Mouse (Mus musculus) gastrocnemius, postnatal 14 days (tissue): Measurements from ENCODE around the gene Coro2b. TPM values are rescaled to one million over a fixed set of nuclear protein-coding genes. Genes with fewer than 3 reads are reported as not detected.

Experiments
- DNase-seq: peaks from one replicate; pipeline ENCODE4 v3.0.0; 2021; ENCODE audit warnings: mixed read lengths
- intact Hi-C: fragments of 180-260 bp; cut with DNase I; formaldehyde crosslinking; loops from one replicate; pipeline ENCODE4 v1.15.1; 2025; ENCODE audit warnings: low total_unique reads
- total RNA-seq, 2 experiments: library from RNA; stranded (reverse); gene quantifications; 2 replicates each; pipeline ENCODE4 v1.2.3; 2021

Gene Coro2b
- total RNA-seq, 2 experiments from 2014 or later: 8.2 to 11.4 TPM

DNA sequence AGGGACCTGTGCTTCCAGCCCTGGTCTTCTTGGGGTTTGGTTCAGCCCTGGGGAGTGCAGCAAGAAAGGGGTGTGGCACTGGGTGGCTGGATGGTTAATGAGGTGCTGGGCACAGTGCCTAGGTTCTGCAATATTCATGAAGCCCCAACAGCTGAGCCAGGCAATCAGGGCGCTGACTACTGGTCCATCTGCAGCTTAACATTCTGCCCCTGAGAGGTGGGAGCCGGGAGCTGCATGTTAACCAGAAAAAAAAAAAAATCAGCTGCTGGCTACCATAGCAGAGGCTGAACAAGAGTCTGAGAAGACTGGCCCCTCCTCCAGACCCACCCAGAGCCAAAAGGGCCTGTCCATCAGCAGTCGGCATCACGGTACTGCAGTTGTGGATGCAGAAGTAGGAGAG lies 52.7 kb downstream of the Coro2b start:
- DNase-seq: no peak
- intact Hi-C loops: no loop called here

DNA sequence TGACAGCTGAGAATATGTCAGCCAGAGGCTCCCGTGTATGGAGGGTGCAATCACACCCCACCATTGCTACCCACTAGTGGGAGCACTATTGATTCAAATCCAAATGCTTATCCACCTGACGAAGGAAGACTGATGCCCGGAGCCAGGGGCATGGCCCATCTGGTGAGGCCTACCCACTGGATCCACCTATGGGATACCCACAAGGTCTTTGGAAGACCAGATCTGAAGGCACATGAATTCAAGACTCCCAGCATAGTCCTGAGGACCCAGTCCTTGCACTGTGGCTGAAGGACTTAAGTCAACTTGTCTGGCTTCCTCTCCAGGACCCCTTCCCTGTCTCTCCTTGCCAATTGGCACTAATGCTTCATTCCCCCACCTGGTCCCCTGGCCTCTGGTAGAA lies 54.1 kb downstream of the Coro2b start:
- intact Hi-C loops: no loop called here
- no peak for DNase-seq

DNA sequence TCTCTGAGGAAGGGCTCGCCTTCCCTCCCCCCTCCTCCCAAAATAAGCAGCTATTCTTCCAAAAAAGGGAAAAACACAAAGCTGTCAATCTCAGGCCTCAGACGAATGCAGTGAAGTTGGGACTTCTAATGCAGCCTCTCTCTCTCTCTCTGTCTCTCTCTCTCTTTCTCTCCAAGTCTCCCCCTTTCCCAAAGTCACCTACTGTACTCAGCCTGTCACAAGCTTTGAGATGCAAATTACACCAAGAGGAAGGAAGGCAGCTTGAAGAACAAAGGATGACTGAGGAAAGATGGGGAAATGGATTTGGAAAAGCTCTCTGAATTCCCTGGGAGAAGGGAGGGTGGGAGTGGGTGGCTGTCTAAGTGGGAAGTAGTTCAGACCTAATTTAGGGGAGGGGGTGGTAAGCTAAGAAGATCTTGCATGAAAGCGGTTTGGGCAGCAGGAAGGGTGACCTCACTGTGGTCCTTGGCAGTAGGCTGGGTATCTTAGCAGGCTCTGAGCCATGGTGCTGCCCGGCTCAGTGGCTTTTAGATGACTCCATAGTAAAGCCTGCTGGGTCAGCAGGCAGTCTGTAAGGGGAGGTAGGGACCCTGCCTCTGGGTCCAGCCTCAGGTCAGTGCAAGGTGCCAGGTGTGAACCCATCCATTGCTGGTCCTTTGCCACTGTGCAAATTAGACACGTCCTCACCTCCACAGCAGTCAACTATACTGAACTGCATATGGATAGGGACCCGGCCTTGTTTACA lies 55.8 kb downstream of the Coro2b start:
- DNase-seq: no peak

DNA sequence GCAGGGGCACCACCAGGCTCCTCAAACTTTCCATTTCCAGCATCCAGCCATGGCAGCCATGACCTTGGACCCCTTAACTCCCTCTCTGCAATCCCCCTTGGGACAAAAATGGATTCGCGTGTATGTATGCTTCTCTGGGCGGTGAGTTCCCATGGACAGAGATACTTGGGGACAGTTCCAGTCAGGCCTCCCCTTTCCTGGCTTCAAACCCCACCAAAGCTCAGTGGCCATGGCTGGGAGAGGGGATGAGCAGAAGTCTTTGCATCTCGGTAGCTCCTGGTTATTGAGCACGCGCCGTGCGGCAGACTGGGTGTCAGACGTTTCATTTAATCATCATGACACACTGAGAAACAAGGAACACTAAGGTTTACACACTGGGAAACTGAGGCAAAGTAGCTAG lies 56.7 kb downstream of the Coro2b start:
- DNase-seq: no peak
- intact Hi-C loops: no loop called here

More for the DNA sequence above, 55.8 kb downstream of the Coro2b start:
- intact Hi-C loops: no loop called here

DNA sequence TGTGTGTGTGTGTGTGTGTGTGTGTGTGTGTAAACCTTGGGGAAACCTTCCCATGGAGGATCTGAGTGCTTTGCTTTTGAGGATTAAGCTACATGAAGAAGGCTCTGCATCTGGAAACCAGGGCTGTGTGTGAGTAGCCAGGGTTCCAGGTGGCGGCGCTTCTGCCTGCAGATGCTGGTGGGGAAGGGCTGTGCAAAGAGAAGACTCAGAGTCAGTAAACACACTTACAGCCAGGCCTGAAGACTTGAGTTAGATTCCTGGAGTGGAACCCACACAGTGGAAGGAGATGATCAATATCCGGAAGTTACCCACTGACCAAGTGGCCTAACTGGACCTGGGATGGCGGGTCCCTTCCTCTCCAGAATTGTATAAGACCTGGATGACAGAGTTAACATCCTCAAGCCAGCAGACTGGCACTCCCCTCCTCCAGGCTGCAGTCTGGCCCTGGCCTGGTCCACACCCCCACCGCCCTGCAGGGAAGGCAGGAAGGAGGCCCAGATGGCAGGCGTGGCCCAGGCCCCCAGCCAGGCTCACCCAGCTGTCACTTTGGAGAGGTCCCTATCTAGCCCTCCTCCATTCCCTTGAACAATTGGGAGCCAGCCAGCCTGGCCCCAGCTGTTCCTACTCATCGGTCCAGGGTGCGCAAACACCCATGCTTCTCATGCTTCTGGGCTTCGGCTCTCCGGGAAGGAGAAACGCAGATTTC lies 59.9 kb downstream of the Coro2b start:
- intact Hi-C loops: no loop called here
- peak; percentile 92 for DNase-seq

DNA sequence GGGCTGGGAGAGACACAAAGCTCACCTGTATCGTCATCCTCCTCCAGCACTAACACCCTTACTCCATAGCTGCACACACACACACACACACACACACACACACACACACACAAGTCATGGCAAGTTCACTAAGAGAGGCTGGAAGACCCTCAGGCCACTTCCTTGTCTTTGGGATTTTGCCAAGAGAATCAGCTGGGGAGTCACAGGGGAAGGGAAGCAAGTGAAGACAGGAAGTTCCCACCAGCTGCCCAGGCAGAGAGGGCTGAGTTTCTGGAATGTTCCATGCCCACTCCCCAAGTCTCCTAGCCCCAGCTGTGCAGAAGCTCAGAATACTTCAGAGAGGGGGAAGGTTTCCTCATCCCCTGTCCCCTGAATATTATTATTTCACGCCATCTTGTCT lies 62.6 kb downstream of the Coro2b start:
- no peak for DNase-seq
- intact Hi-C loops: loop anchor here (5.0 kb wide), 1 partner anchor 187 kb away; no protein-coding TSS in a partner anchor

DNA sequence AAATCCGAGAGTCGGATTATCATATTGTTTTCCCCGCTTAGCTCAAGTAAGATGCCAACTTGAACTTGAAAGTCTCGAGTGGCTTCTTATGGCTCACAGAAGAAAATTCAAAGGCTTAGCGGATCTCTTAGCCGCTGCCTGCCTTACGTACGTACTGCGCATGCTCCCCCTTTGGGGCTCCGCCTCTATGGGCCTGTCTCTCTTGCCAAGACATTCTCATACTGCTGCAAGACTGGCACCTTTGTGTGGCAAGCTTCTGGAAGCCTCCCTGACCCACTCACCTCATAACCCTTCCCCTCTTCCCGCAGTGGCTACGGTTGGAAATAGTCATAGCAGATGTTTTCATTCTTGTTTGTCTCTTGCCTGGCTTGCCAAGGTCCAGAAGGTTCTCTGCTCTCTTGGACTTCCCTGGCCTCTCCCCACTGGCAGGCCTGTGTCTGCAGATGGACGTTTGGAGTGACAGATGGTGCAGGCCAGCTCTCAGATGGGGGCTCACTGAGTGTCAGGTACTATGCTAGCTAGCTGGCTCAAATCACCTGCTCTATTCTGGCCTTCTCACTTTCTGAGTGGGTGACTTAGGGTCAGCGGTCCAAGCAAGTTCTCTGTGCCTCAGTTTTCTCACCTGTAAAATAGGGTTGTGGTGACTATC lies 65.2 kb downstream of the Coro2b start:
- DNase-seq: no peak
- intact Hi-C loops: loop anchor here (2.0 to 5.0 kb wide), 2 partner anchors 79 to 184 kb away; no protein-coding TSS in a partner anchor

DNA sequence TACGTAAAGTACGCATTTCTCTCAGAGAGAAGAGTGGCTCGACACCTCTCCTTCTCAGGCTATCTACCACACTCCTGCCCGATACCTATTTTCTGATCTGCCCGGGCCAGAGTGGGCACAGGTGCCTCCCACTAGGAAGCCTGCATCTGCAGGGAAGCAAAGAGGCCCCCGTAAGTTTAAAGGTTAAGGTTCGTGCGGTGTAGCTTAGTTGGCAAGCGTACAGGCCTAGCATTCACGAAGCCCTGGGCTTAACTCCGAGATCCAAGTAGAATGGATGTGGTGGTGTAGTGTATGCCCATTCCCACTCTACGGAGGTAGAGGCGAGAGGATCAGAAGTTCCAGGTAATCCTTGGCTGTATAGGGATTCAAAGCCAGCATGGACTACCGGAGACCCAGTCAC lies 65.8 kb downstream of the Coro2b start:
- DNase-seq: no peak
- intact Hi-C loops: loop anchor here (2.0 to 5.0 kb wide), 2 partner anchors 80 to 184 kb away; no protein-coding TSS in a partner anchor

DNA sequence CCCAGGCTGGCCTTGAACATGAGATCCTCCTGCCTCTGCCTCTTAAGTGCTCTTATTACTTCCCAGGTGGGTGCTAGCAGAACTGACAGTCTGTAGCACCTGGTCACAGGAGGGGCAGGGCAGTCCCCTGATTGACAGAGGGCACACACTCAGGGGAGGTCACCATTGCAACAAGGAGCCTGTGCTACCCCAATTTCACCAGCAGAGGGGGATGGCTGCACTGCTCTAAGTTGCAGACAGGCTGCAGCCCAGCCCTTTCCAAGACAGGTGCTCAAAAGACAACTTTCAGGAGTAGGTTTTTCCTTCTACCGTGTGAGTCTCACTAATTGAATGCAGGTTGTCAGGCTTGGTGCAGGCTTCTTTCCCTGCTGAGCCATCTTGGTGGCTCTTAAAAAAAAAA lies 66.4 kb downstream of the Coro2b start:
- intact Hi-C loops: loop anchor here (2.0 to 5.0 kb wide), 2 partner anchors 80 to 183 kb away; no protein-coding TSS in a partner anchor

DNA sequence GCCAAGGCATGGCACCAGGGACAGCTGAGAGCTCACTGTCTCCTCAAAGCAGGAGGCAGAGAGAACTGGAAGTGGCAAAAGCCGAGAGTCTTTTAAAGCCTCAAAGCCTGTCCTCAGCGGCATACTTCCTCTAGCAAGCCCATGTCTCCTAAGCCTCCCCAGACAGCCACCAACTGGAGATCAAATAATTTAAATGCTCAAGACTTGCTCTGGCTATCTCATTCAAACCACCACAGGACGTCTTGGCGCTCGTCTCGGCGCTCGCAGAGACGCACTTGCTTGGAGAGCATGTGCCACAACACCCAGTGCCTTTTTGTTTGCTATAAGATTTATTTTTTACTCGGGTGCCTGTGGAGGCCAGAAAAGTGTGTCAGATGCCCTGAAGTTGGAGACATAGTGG lies 67.1 kb downstream of the Coro2b start:
- DNase-seq: no peak
- intact Hi-C loops: loop anchor here (2.0 to 5.0 kb wide), 2 partner anchors 81 to 182 kb away; no protein-coding TSS in a partner anchor

More for the DNA sequence above, 66.4 kb downstream of the Coro2b start:
- DNase-seq: peak; percentile 79

DNA sequence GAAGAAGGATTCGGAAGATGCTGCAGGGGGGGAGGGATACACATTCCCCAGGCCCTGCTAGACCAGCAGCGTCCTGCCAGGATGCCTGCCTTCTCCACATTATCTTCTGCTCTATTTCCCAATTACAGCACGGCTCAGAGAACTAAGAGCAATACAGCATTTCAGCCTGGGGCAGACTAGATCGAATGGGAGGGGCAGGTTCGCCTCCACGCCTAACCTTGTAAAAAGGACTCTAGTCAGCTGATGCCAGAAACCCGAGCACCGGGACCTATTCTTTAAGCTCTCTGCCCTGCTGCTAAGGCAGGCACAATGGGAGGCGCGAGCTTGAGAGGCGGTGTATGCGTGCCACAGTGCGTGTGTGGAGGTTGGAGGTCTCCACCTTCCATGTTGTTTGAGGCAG lies 67.7 kb downstream of the Coro2b start:
- intact Hi-C loops: no loop called here
- no peak for DNase-seq

DNA sequence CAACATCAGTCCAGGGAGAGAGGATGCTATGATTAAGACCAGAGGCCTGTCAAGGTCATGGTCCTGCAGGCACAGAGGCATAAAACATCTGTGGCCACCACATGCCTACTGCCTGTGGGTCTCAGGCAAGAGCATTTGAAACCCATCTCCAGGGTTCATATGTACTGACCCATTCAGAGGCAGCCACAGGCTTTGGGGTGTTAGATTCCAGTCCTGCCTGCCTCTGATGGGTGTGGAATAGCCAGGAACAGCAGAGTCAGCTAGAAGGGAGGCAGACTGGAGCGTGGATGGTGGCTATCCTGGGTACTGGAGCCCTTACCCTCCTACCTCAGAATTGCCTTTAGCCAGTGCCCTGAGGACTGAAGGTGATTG lies 69.4 kb downstream of the Coro2b start:
- intact Hi-C loops: no loop called here
- DNase-seq: no peak

DNA sequence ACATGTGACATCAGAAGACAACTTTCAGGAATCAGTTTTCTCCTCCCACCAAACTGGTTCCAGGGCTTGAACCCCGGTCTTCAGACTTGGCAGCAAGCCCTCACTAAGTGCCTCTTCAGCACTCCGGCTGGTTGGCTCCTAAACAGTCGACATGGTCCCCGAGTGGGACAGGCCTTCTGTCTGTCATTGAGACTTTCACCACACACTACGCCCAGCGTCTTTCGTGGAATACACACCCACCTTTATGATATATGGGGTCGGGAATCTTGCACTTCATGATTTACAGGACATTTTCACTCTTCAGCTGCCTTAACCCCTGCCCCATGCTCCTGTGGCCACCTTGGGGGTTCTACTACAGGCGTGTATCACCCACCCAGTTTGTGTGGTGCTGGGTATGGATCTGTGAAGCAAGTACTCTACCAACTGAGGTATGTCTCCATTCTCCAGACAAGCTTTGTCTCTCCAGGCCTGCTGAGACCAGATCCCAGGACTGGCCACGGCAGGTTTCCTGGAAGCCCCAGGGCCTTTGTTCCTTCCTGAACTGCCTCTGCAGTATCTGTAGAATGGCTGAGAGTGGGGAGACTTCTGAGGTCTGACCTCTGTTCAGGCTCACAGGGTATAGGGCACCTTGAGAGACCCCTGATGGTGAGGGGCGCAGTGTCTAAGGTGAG lies 70.0 kb downstream of the Coro2b start:
- intact Hi-C loops: no loop called here
- no peak for DNase-seq

DNA sequence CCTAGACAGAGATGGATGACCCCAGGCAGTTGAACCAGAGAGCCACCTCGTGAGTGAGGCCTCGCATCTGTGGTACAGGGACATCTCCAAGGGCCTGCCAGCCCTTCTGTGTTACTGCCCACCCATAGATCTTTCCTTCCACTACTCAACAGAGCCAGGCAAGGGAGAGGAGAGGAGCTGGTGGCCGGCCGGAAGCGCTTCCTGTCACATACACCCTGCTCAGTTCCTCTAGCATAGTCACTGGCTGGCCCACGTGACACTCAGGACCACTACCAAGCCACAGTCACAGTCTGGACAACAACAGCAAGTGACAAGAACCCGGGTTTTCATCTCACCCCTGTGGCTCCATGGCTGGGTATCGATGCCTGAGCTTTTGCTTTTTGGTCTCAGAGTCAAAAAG lies 70.8 kb downstream of the Coro2b start:
- intact Hi-C loops: no loop called here
- DNase-seq: no peak

DNA sequence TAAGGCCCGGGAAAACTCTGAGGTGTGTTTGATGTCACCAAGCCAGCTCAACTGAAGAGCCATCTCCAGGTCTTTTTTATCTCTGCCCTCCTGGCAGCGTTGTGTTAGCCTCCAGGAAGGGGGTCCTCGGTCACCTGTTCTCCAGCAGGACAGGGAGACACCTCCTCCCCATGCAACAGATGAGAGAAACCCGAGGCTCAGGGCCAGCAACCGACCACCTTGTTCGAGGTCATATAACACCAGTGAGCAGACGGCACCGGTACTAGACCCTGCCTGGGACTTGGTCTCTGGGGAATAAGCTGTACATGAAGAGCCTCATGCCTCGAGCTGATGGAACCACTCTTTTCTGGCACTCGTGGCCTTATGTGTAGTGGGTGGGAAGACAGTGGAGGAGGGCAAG lies 72.1 kb downstream of the Coro2b start:
- intact Hi-C loops: loop anchor here (5.0 kb wide), 1 partner anchor 77 kb away; no protein-coding TSS in a partner anchor
- no peak for DNase-seq

DNA sequence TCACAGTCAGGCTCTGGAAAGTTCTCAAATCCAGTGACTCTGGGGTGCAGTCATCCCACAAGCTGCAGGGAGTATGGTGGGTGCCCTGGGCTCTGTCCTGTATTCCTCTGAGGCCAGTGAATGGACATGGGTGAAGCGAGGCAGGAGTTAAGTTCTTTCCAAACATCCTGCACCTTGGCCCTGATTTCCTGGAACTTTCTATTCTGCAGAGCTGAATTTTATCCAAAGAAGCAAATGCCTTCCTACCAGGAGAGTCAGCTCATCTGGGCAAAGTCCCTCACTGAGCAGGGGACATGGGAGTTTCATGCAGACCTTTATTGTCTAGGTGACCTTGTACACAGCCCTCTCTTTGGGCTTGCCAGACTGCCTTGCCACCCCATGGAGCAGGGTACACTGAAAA lies 75.1 kb downstream of the Coro2b start:
- no peak for DNase-seq
- intact Hi-C loops: loop anchor here (5.0 kb wide), 1 partner anchor 74 kb away; no protein-coding TSS in a partner anchor

DNA sequence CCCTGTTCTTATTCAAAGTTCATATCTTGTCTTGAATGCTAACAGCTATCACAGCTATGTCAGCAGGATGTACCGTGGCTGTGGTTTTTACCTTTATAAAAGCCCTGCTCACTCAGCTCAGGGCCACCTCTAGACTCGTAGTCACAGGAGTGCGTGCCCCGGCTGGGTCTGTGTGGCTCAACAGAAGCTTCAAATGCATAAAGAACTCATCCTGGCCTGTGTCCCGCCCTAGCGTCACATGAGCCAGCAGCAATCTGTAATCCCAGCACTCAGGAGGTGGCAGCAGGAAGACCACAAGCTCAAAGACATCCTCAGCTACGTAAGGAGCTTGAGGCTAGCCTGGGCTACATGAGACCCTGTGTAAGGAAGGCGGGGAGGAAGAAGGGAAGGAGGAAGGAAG lies 75.7 kb downstream of the Coro2b start:
- DNase-seq: no peak
- intact Hi-C loops: loop anchor here (5.0 kb wide), 1 partner anchor 74 kb away; no protein-coding TSS in a partner anchor

DNA sequence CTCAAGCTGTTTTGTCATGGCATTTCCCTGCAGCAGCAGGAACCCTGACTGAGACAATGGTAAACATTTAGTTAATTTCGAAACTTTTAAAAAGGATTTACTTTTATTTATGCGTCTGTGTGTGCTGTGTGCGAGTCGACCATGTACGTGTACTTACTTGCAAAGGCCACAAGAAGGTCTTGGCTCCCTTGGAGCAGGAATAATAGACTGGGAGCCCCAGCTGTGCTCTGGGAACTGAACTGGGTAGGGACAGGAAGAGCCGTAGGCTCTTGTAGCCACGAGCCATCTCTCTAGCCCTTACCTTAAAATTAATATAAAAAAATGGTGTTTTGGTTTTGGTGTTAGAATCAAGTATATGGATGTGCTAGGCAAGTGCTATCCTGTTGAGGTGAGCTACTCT lies 76.8 kb downstream of the Coro2b start:
- intact Hi-C loops: loop anchor here (5.0 kb wide), 1 partner anchor 73 kb away; no protein-coding TSS in a partner anchor
- no peak for DNase-seq

DNA sequence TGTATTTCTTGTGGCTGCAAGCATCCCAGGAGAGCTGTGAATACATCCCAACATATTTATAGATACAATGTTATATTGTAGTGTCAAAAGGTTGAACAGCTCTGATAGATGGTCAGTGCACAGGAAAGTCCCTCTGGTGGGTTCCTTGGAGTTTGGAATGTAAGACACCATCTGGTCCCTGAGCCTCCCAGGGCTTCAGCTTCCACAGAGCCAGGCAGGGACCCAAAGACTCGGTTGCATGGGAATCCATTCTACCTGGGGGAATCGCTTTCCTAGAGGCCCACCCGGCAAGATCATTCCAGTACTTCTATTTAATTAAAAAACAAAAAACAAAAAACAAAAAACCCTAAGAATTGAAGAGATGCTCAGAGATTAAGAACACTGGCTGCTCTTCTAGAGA lies 78.4 kb downstream of the Coro2b start:
- DNase-seq: no peak
- intact Hi-C loops: no loop called here

DNA sequence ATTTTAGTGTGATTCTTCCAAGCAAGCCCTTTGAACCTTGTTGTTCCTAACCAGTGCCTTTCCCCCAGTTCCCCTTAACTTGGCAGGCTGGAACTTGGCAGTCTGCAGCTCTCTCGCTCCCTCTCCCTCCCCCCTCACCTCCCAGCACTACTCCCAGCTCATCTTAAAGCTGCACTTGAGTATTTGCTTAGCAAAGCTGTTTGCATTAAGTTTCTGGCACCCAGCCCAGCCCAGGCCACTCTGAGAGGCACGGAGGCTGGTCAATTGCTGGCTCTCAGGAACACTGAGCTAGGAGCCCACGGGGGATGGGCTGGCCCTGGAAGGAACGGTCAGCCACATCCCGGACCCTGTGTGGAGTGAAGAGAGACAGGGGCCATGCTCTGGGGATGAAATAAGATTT lies 80.8 kb downstream of the Coro2b start:
- peak; percentile 57 for DNase-seq
- intact Hi-C loops: no loop called here
